Mouse (Mus musculus): ENCODE results near the gene Hist2h2ab.
"Not testable (repeated sequence)": the region's sequence is repeated elsewhere in the genome, so short reads cannot be mapped to it uniquely, and the experiment has no call there.

The Hist2h2ab gene

GRCm38 (mm10) chr3:96197129-96197749 is 22.4 kb upstream of the Hist2h2ab start:
- in situ Hi-C loops (cut with MboI, MseI): no loop called here

DNA sequence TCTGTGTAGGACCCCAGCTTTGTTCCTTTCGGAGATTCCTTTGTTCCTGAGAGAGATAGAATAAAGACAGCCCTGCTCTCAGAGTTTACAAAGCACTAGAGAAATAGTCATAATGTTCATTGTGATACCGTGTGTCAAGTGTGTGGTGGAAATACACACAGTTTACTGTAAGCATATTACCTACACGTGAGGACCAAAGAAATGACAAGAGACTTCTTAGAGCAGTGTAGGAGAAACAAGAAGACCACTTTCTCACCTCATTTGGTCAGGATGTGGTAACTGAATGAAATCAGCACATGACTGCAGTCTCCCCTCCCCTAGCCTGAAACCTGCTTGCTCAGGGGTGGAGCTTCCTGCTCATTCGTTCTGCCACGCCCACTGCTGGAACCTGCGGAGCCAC is 21.5 kb upstream of the Hist2h2ab start:
- in situ Hi-C loops (cut with MboI, MseI): no loop called here

DNA sequence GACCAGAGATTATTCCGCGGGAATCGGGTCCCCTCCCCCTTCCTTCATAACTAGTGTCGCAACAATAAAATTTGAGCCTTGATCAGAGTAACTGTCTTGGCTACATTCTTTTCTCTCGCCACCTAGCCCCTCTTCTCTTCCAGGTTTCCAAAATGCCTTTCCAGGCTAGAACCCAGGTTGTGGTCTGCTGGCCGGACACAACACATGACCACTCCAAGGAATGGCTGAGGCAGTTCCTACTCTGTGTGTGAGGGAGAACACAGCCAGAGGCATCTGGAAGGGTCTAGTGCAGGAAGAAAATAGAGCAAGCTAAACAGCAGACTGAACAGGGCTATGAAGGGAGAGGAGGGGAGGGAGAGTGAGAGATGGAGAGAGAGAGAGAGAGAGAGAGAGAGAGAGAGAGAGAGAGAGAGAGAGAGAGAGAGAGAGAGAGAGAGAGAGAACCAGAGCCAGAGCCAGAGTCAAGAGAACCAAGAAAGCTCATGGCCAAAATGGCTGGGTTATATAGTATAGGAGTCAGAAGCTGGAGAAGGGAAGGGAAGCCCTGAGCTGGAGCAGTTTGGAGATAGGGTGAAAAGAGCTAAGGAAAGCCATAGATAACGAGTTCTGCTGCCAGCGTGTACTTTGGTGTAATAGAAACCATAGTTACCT is 20.9 kb upstream of the Hist2h2ab start:
- in situ Hi-C loops (cut with MboI, MseI): not testable (repeated sequence)

DNA sequence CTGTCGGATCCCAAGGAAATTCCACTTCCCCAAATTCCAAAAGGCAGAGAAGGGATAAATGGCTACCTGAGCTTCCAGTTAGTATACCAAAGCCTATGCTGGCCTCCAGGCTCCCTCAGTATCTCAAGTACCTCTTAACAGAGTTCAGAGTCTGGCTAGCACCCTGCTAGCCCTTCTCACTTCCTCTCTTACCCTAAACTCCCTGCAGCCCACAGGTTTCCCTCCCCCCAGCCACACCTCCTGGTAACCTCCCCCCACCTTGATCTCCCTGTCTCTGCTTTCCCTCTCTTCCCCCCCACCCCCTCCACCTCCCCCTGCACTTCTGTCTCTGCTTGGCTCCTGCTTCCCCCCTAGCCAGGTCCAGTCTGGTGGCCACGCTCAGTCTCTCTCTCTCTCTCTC is 19.9 kb upstream of the Hist2h2ab start:
- in situ Hi-C loops (cut with MboI, MseI): no loop called here

- in situ Hi-C loops (cut with MboI, MseI): no loop called here
These were observed 11.8 kb upstream of the Hist2h2ab start for GRCm38 (mm10) chr3:96207819-96208218.

DNA sequence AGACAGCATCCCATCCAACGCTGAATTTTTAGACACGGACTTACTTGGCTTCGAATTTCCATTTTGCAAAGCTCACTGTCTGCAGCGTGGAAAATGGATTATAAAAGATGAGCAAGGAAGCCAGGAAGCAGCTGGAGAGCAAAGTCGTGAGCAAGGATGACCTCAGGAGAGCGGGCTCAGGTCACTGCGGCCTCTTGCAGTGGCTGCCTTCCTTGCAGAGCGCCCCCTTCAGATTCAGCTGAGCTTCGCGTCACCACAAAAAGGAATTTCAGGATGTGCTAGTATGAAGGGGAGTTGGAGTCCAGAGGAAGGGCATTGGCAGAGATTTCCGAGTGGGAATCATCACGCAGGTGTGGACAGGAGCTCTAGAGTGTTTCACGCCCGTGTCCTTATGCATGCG is 10.4 kb upstream of the Hist2h2ab start:
- in situ Hi-C loops (cut with MboI, MseI): no loop called here

GRCm38 (mm10) chr3:96219191-96219641 is 449 bp upstream of the Hist2h2ab start:
- in situ Hi-C loops (cut with MboI, MseI): no loop called here

DNA sequence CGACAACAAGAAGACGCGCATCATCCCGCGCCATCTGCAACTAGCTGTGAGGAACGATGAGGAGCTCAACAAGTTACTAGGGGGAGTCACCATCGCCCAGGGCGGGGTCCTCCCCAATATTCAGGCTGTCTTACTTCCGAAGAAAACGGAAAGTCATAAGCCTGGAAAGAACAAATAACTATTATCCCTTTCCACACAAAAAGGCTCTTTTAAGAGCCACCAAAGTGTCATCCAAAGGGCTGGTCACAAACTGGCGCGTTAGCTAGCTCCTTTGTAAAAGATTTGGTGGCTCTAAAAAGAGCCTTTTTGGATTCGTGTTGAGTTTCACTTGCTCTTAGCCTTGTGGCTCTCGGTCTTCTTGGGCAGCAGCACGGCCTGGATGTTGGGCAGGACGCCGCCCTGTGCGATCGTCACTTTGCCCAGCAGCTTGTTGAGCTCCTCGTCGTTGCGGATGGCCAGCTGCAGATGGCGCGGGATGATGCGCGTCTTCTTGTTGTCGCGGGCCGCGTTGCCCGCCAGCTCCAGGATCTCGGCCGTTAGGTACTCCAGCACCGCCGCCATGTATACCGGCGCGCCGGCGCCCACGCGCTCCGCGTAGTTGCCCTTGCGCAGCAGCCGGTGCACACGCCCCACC is 583 bp downstream of the Hist2h2ab start:
- in situ Hi-C loops (cut with MboI, MseI): not testable (repeated sequence)

DNA sequence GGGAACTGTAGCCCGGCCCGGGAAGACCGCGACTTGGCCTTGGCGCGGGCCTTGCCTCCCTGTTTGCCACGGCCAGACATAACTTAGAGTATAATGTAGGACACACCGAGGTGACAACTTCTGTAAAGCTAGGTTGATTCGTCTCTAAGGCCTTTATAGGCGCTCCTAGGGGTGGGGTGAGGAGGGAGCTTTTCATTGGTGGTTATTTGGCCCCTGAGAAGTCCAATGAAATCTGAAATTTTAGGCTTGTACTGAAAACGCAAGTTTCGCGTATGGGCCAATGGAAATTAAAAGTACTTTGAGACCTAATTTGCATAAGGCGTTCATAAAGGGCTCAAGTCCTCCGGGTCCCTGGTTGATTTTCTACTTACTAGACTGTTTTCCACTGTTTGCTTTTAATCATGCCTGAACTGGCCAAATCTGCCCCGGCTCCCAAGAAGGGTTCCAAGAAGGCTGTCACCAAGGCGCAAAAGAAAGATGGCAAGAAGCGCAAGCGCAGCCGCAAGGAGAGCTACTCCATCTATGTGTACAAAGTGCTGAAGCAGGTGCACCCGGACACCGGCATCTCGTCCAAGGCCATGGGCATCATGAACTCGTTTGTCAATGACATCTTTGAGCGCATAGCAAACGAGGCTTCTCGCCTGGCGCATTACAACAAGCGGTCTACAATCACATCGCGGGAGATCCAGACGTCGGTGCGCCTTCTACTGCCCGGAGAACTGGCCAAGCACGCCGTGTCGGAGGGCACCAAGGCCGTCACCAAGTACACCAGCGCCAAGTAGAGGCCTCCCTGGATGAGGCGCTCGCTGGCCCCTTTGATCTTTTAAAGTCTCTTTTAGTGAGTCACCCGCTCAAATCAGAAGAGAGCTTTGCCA is 1.3 kb downstream of the Hist2h2ab start, which contains the start of the genes Hist2h2ac and Hist2h2be:
Hist2h2ac (minus strand) TSS at position 116 of the 875 bp plus-strand sequence.
Hist2h2be (plus strand) TSS at position 355 of the 875 bp plus-strand sequence.
- in situ Hi-C loops (cut with MboI, MseI): no loop called here

DNA sequence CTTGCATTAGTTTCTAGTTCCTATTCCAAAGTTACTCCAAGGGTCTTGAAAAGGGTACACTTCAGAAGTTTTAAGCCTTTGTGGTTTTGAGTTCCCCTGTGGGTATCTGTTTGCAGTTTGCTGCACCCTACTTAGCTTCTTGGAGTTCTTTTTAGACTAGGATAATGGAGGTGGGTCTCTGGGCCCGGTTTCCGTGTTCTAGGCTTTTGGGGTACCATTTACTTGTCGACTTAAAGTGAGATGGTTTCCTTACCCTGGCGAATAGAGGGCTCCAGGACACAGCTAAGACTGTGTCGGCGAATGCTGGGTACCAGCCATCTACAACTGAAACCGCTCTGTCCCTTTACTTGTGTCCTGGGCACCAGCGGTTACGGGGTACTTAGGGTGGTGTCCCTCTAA is 2.0 kb downstream of the Hist2h2ab start:
- in situ Hi-C loops (cut with MboI, MseI): no loop called here

DNA sequence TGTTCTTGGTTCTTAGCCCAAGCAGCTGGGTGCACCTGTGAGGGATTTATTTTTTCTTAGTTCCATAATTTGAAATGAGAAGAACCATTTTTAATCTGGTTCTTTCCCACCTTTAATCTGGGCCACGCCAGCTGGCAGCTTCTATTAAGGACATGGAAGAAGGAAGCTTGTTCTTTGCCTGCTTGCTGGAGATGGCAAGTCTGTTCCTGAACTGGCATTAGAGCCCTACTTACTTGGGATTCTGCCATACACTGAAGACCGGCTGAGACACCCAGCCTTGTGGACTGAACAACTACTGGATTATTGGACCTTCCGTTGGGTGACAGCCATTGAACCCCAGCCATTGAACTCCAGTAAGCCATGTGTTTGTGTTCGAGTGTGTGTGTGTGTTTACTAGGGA is 3.1 kb downstream of the Hist2h2ab start:
- in situ Hi-C loops (cut with MboI, MseI): no loop called here

- in situ Hi-C loops (cut with MboI, MseI): loop anchor here (5.0 to 25.0 kb wide), 2 partner anchors 53 to 1113 kb away; partner anchors contain the start of genes Pip5k1a (in 1 of the 2), Sf3b4 (in 1 of the 2), Tmod4 (in 1 of the 2) and Vps72 (in 1 of the 2)
These were observed 5.8 kb downstream of the Hist2h2ab start for GRCm38 (mm10) chr3:96225421-96225820.

GRCm38 (mm10) chr3:96226695-96227648 is 7.3 kb downstream of the Hist2h2ab start:
- in situ Hi-C loops (cut with MboI, MseI): loop anchor here (5.0 to 25.0 kb wide), 2 partner anchors 55 to 1115 kb away; partner anchors contain the start of genes Pip5k1a (in 1 of the 2), Sf3b4 (in 1 of the 2), Tmod4 (in 1 of the 2) and Vps72 (in 1 of the 2)

GRCm38 (mm10) chr3:96228828-96229227 is 9.2 kb downstream of the Hist2h2ab start:
- in situ Hi-C loops (cut with MboI, MseI): loop anchor here (5.0 to 25.0 kb wide), 2 partner anchors 57 to 1117 kb away; partner anchors contain the start of genes Pip5k1a (in 1 of the 2), Sf3b4 (in 1 of the 2), Tmod4 (in 1 of the 2) and Vps72 (in 1 of the 2)

- in situ Hi-C loops (cut with MboI, MseI): loop anchor here (10.0 to 25.0 kb wide), 2 partner anchors 576 to 1118 kb away; partner anchors contain the start of genes Mcl1 (in 1 of the 2), Pip5k1a (in 1 of the 2), Tmod4 (in 1 of the 2) and Vps72 (in 1 of the 2)
These were observed 10.7 kb downstream of the Hist2h2ab start for GRCm38 (mm10) chr3:96230404-96230803.

DNA sequence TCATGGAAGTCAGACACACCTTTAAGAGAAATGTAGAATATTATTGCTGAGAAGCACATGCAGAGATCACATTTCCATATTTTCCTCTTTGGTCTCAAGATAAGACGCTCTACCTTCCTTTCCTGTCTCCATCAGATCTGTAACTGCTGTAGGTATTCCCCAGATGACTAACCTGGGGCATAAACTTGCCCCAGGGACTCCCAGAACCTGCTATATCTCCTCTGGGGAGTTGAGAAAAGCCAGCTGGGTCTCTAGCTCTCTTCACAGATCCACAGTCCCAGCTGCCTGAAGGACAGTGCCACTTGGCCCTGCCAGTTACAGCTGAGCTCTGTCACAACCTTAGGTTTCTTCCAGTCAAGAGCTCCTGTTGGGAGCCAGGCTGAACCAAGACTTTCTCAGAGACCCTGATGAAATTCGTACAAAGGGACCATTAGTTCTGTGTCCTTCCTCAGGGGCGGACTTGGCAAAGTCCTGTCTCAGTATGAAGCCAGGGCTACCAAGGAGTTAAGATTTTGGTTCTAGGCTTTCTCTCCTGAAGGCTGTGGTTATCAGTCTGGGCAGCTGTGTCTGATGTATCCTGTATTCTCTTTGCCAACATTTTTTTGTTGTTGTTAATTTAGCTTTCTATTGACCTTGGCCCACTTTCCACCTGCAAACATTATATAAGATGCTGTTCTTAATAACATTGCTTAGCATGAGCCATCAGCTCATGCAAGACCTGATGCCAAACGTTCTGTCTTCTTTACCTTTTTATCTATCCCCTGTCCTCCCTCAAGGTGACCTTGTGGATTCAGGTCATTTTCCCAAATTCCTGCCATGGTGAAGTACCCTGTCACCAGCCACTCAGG is 11.5 kb downstream of the Hist2h2ab start:
- in situ Hi-C loops (cut with MboI, MseI): loop anchor here (10.0 to 25.0 kb wide), 2 partner anchors 576 to 1119 kb away; partner anchors contain the start of genes Mcl1 (in 1 of the 2), Pip5k1a (in 1 of the 2), Tmod4 (in 1 of the 2) and Vps72 (in 1 of the 2)

DNA sequence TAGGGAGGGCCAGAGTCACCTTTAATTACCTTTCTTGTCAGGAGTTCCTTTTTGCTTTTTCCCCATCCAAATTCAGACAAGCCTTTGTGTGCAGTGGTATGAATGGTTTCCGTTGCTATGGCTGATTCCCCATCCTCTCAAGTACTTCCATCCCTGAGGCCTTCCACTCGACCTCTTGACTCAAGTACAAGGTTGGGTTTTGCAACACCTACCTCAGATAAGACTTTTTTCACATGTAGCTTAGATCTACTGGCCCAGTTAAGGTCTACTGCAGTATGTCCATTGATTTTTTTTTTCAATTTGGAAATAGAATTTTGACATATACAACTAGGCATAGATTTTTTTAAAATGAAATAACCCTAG is 12.1 kb downstream of the Hist2h2ab start:
- in situ Hi-C loops (cut with MboI, MseI): loop anchor here (10.0 to 25.0 kb wide), 2 partner anchors 577 to 1119 kb away; partner anchors contain the start of genes Mcl1 (in 1 of the 2), Pip5k1a (in 1 of the 2), Tmod4 (in 1 of the 2) and Vps72 (in 1 of the 2)

- in situ Hi-C loops (cut with MboI, MseI): loop anchor here (10.0 to 25.0 kb wide), 2 partner anchors 580 to 1123 kb away; partner anchors contain the start of genes Mcl1 (in 1 of the 2), Pip5k1a (in 1 of the 2), Tmod4 (in 1 of the 2) and Vps72 (in 1 of the 2)
These were observed 15.2 kb downstream of the Hist2h2ab start for GRCm38 (mm10) chr3:96234914-96235313.

Data from T-helper 17 cell (primary cell).